Mouse (Mus musculus) B cell, adult 2 months (primary cell): ENCODE measurements at regions not wholly inside any gene's neighbourhood (a gene's known extent, or its start where the extent isn't known, plus 50 kb on each side); places are given as distances from the start of the nearest gene placed in this dataset.
A peak's percentile ranks its signal among the peaks of the same experiment; 100 is the strongest.

ENCODE experiments used
- DNase-seq, 2 experiments: peaks; one replicate each; pipeline ENCODE4 v3.0.0; 2022

GRCm38 (mm10) chrX:107477066-107477465 lies 73.9 kb upstream of the Itm2a start:
- peak; percentile 53 to 61 for DNase-seq

DNA sequence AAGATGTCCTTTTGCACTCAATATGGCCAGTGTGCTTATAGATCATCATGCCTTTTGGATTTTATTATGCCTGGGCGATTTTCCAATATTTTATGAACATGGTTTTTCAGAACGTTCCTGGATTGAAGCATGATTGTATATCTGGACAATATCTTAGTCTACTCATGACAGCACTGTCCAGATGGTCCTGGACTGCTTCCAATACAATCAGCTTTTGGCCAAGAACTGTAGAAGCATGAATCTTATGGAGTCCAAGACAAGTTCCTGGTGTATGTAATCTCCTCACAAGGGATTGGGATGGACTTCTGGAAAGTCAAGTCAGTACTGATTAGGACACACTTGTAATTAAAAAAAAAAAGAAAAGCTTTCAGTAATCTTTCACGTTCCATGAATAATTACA lies 66.1 kb upstream of the Itm2a start:
- DNase-seq = no peak
